Mouse (Mus musculus) lung, embryonic 15.5 days (tissue): ENCODE measurements around the gene AC134908.4. TPM values are rescaled to one million over a fixed set of nuclear protein-coding genes. Genes with fewer than 3 reads are reported as not detected.
A peak's percentile ranks its signal among the peaks of the same experiment; 100 is the strongest.

Source experiments
- ATAC-seq: fragments of 200-750 bp; cut with Nextera tagmentation; 2 replicates; pipeline ENCODE4 v1.8.0; 2017; ENCODE audit warnings: moderate number of reproducible peaks, borderline replicate concordance; ENCODE audit not compliant: low FRiP score, low TSS enrichment; ENCODE audit errors: extremely low read depth
- H3K27ac ChIP-seq: fragments of 300-500 bp; sonication (generic); 2 replicates; pipeline ENCODE4 v1.5.1; 2015; ENCODE audit warnings: moderate library complexity, mild to moderate bottlenecking, inconsistent platforms
- H3K27me3 ChIP-seq: fragments of 300-500 bp; sonication (generic); 2 replicates; pipeline ENCODE4 v1.6.1; 2015; ENCODE audit warnings: inconsistent platforms
- H3K36me3 ChIP-seq: fragments of 300-500 bp; sonication (generic); 2 replicates; pipeline ENCODE4 v1.6.1; 2015; ENCODE audit warnings: inconsistent platforms
- H3K4me1 ChIP-seq: fragments of 300-500 bp; sonication (generic); 2 replicates; pipeline ENCODE4 v1.6.1; 2015; ENCODE audit warnings: inconsistent platforms
- H3K4me2 ChIP-seq: fragments of 300-500 bp; sonication (generic); 2 replicates; pipeline ENCODE4 v1.6.1; 2015; ENCODE audit warnings: inconsistent platforms, mild to moderate bottlenecking, moderate library complexity
- H3K4me3 ChIP-seq: fragments of 300-500 bp; sonication (generic); 2 replicates; pipeline ENCODE4 v1.5.1; 2015; ENCODE audit warnings: mild to moderate bottlenecking, inconsistent platforms
- H3K9ac ChIP-seq: fragments of 300-500 bp; sonication (generic); 2 replicates; pipeline ENCODE4 v1.6.1; 2015; ENCODE audit warnings: inconsistent platforms
- H3K9me3 ChIP-seq: fragments of 300-500 bp; sonication (generic); 2 replicates; pipeline ENCODE4 v1.6.1; 2016; ENCODE audit warnings: inconsistent platforms
- WGBS: fragments of 180-500 bp; shearing (Covaris S2); methylation state at CpG from one replicate; pipeline ENCODE4 v1.1.7; 2015; 5-methylcytosine and 5-hydroxymethylcytosine counted together
- polyA plus RNA-seq: library from polyadenylated mRNA; unstranded; fragments of >200 nt; fragmentation: Nextera tagmentation; extraction: Ambion mirVana; gene quantifications from 2 replicates; pipeline ENCODE4 v1.2.1, GENCODE M21; 2015

AC134908.4 gene
- polyA plus RNA-seq, 1 experiment from 2014 or later, result 0.49 TPM

- Histone ChIP-seq H3K27me3 (no peaks in the 10 kb centered on the region), H3K4me3 (no peak overlapping the region), H3K9me3 (no peaks in the 10 kb centered on the region), H3K27ac (no peak overlapping the region), H3K4me1 (peaks cover 22% of the 10 kb centered on the region), H3K9ac (no peak overlapping the region), H3K36me3 (peaks cover 35% of the 10 kb centered on the region), H3K4me2 (no peak overlapping the region)
- no peak for ATAC-seq
- 68% methylated on average over 6 of the region's 6 CpGs for WGBS
Measured at GRCm38 (mm10) chr17:25781339-25781738, 14.1 kb downstream of the AC134908.4 start.

DNA sequence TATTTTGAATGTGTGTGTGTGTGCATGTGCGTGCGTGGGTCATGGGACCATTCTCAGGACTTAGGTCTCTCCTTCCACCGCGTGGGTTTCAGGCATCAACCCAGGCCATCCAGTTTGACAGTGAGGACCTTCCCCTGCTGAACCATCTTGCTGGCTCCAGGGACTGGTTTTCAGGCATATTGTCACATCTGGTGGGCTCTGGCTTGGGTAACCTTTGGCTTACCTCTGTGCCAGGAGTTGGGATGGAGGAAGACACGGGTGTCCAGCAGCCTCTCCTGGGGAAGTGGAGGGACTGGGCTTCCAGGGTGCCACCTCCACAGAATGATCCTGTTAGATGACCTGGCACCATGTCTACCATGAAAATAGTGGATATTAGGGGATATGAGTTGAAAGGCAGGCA is 17.5 kb downstream of the AC134908.4 start:
- Histone ChIP-seq H3K4me3 (no peak overlapping the region), H3K27me3 (no peaks in the 10 kb centered on the region), H3K9ac (no peak overlapping the region), H3K36me3 (peaks cover 31% of the 10 kb centered on the region), H3K27ac (no peak overlapping the region), H3K4me2 (no peak overlapping the region), H3K9me3 (no peaks in the 10 kb centered on the region), H3K4me1 (peaks cover 8% of the 10 kb centered on the region)
- no peak for ATAC-seq
- WGBS, result 91% methylated on average over 5 of the region's 5 CpGs

DNA sequence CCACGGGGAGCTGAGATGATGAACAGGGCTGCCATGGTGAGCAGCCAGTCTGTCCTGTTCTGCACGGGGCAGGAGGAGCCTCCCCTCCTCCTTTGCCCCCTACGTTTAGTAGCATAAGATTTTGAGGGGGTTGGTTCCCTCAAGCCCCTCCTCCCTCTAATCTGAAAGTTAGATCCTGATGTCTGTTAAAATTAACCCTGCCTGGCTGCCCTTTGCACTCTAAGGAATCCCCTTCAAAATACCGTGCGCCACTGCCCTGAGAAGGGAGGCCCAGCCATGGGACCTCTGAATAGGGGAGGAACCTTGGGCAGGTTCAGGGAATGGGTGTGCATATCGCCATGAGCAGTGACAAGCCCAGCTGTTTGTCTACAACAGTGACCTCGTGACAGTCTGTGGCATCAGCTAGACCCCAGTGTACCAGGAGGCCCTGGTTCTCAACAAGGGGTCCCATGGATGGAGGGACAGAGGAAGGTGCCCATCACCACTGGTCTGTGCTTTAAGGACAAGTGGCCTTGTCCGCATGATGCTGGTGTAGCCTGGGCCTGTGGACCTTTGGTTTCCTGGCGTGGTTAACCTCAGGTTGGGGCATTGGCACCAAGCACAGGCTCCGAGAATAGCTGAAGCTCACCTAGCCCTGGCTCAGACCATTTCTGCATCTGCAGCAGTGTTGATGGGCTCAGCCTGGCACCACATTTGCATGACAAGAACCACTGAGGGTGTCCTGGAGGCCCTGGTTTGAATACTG is 20.0 kb downstream of the AC134908.4 start:
- no peak for ATAC-seq
- Histone ChIP-seq H3K4me3 (no peak overlapping the region), H3K9ac (no peak overlapping the region), H3K4me2 (no peak overlapping the region), H3K27ac (no peak overlapping the region), H3K4me1 (peaks cover 8% of the 10 kb centered on the region), H3K36me3 (peaks cover 11% of the 10 kb centered on the region; the same call in 1 of the 2 replicates), H3K9me3 (no peaks in the 10 kb centered on the region), H3K27me3 (no peaks in the 10 kb centered on the region)
- WGBS, result 72% methylated on average over 10 of the region's 10 CpGs

- Histone ChIP-seq H3K4me1 (peaks cover 8% of the 10 kb centered on the region), H3K36me3 (peaks cover under 1% of the 10 kb centered on the region; the same call in 1 of the 2 replicates), H3K9me3 (no peaks in the 10 kb centered on the region), H3K4me2 (peak within 1 kb of the TSS; percentile 75), H3K27ac (0 out of 2 replicates have a peak within 1 kb of the TSS, but pooled peaks have one; percentile 6), H3K9ac (peak within 1 kb of the TSS; percentile 86), H3K27me3 (no peaks in the 10 kb centered on the region), H3K4me3 (peak within 1 kb of the TSS; percentile 69)
- ATAC-seq, result peak; percentile 85
- WGBS, result under 1% methylated on average over 37 of the region's 37 CpGs
Measured at GRCm38 (mm10) chr17:25773549-25774120, 21.8 kb downstream of the AC134908.4 start, which contains the start of gene Narfl. Narfl (plus strand) TSS chr17:25773776.

DNA sequence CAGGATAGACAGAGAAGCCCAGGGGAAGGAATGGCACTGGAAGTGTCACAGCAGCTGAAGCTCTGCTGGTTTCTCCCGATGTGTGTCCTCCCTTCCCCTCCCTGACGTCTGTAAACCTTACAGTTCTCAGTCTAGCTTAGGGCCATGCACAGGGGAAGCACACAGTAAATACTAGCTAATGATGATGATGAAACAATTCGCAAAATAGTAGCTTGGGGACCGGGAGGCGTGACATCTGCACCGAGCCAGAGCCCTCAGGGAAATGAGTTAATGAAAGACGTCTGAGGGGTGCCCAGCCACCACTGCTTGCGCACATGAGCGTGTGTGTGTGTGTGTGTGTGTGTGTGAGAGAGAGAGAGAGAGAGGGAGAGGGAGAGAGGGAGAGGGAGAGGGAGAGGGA is 26.1 kb downstream of the AC134908.4 start:
- 55% methylated on average over 9 of the region's 9 CpGs for WGBS
- Histone ChIP-seq H3K4me2 (no peak overlapping the region), H3K36me3 (no peaks in the 10 kb centered on the region), H3K9ac (no peak overlapping the region), H3K27ac (no peak overlapping the region), H3K27me3 (no peaks in the 10 kb centered on the region), H3K4me1 (peaks cover 5% of the 10 kb centered on the region), H3K4me3 (no peak overlapping the region), H3K9me3 (no peaks in the 10 kb centered on the region)
- no peak for ATAC-seq

DNA sequence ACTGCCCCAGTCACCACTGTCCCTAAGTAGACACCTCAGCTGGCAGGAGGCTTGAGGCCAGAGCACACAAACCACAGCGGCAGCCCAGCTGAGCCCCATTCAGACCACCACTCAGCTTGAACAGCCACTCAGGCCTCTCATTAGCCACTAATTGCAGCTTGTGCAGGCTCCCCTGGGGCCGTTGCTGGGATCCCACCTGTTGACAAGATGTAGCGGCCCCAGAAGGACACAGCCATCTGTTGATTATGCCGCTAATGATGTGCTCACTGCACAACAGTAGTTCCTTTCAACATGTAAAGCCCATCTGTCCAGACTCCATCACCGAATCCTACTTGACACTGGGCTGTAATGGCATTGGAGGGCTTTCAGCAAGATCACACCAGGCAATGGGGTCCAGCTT is 29.6 kb downstream of the AC134908.4 start:
- WGBS, result 56% methylated on average over 5 of the region's 5 CpGs
- no peak for ATAC-seq
- Histone ChIP-seq H3K4me3 (no peak overlapping the region), H3K27me3 (no peaks in the 10 kb centered on the region), H3K36me3 (no peaks in the 10 kb centered on the region), H3K4me1 (no peaks in the 10 kb centered on the region), H3K27ac (no peak overlapping the region), H3K4me2 (no peak overlapping the region), H3K9me3 (no peaks in the 10 kb centered on the region), H3K9ac (no peak overlapping the region)

DNA sequence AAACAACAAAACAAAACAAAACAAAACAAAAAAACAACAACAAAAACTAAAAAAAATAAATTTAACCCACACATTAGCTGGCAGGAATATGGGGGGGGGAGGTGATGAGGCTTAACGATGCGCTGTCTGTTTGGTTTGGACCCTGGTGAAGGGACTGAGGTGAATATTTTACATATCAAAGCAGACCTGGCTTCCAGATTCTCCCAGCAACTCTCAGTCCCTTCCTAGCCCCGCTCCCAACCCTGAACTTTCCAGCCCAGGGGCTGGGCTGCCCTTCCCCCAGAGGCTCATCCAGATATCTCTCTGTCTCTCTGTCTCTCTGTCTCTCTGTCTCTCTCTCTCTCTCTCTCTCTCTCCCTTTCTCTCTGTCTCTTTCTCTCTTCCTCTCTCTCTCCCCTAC is 32.9 kb downstream of the AC134908.4 start:
- H3K36me3 ChIP-seq, result no peaks in the 10 kb centered on the region
- no peak overlapping the region for H3K9ac ChIP-seq
- no peaks in the 10 kb centered on the region for H3K4me1 ChIP-seq
- WGBS, result 33% methylated on average over 3 of the region's 3 CpGs
- no peak for ATAC-seq
- no peak overlapping the region for H3K4me3 ChIP-seq
- no peak overlapping the region for H3K27ac ChIP-seq
- H3K27me3 ChIP-seq, result no peaks in the 10 kb centered on the region
- H3K9me3 ChIP-seq, result no peaks in the 10 kb centered on the region
- H3K4me2 ChIP-seq, result no peak overlapping the region

DNA sequence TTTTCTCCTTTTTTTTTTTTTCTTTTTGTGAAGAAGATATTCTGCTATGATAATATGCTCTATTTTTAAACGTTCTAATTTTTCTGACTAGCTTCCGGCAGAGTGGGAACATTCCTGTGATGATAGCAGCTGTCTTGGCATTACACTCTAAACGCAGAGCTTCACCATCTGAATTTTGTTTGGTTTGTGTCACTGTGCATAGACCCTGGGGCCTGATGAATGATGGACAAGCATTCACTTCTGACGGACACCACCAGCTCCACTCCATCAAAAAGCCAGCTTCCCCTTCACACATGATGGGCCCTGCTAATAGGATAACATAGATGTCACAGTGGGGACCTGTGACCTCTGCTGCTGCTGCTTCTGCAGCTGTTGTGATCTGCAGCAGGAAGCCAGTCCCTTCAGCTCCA is 33.9 kb downstream of the AC134908.4 start:
- no peak for ATAC-seq
- no peak overlapping the region for H3K4me2 ChIP-seq
- H3K4me1 ChIP-seq, result 0 out of 2 replicates have a peak, but pooled peaks cover 2% of the 10 kb centered on the region
- H3K9ac ChIP-seq, result no peak overlapping the region
- H3K9me3 ChIP-seq, result no peaks in the 10 kb centered on the region
- no peak overlapping the region for H3K27ac ChIP-seq
- H3K36me3 ChIP-seq, result no peaks in the 10 kb centered on the region
- H3K4me3 ChIP-seq, result no peak overlapping the region
- no peaks in the 10 kb centered on the region for H3K27me3 ChIP-seq
- WGBS, result 23% methylated on average over 4 of the region's 4 CpGs

GRCm38 (mm10) chr17:25760148-25760547 is 35.3 kb downstream of the AC134908.4 start:
- ATAC-seq, result no peak
- no peaks in the 10 kb centered on the region for H3K27me3 ChIP-seq
- 59% methylated on average over 8 of the region's 8 CpGs for WGBS
- no peak overlapping the region for H3K4me3 ChIP-seq
- H3K9ac ChIP-seq, result no peak overlapping the region
- peaks cover 16% of the 10 kb centered on the region; the same call in 1 of the 2 replicates for H3K4me1 ChIP-seq
- H3K4me2 ChIP-seq, result no peak overlapping the region
- no peaks in the 10 kb centered on the region for H3K36me3 ChIP-seq
- no peak overlapping the region for H3K27ac ChIP-seq
- no peaks in the 10 kb centered on the region for H3K9me3 ChIP-seq

GRCm38 (mm10) chr17:25757691-25758090 is 37.8 kb downstream of the AC134908.4 start:
- peaks cover 19% of the 10 kb centered on the region; the same call in 1 of the 2 replicates for H3K4me1 ChIP-seq
- no peaks in the 10 kb centered on the region for H3K9me3 ChIP-seq
- no peaks in the 10 kb centered on the region for H3K27me3 ChIP-seq
- H3K36me3 ChIP-seq, result no peaks in the 10 kb centered on the region
- no peak overlapping the region for H3K4me3 ChIP-seq
- 37% methylated on average over 3 of the region's 3 CpGs for WGBS
- H3K4me2 ChIP-seq, result no peak overlapping the region
- ATAC-seq, result no peak
- H3K27ac ChIP-seq, result 0 out of 2 replicates have a peak overlapping the region, but pooled peaks have one; percentile 56
- no peak overlapping the region for H3K9ac ChIP-seq

DNA sequence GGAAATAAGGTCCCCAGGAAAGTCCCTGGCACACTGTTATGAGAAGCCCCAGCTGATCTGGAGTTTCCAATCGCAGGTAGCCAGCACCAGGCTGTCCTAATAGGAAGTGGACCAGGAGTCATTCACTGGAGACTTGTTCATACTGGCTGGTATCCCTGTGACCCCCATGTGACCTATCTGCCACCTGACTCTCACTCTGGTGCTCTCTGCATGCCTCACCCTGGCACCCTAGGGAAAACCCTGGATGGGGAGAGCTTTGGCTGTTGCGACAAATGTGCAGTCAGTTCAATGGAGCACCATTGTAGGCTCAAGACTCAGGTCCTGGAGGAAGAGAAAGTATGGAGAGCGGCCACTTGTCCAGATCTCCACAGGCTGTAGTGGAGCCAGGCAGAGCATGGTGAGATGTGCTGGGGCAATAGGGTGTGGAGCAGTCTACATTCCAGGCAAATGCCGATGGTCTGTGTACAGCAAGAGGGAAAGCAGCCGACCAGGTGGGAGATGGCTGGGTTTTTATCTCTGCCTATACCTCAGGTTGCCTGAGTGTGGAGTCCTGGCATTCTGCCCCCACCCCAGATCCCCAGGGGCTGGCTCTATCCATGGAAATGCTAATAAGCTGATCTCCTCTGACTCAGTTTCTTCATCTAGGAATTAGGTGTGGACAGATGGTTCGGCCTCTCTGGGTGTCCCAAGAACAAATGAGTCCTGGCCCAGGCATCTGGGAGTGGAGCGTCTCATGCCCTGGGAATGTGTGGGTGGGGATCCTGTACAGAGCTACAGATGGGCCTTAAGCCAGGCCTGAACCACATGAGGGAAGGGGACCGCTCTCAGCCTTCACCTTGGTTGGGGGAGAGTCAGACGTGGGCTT is 38.8 kb downstream of the AC134908.4 start:
- peak; percentile 43; the same call in 1 of the 2 replicates for ATAC-seq
- H3K4me1 ChIP-seq, result peaks cover 21% of the 10 kb centered on the region
- 62% methylated on average over 9 of the region's 9 CpGs for WGBS

More for the DNA sequence above, 38.8 kb downstream of the AC134908.4 start:
- Histone ChIP-seq H3K9ac (no peak overlapping the region), H3K36me3 (no peaks in the 10 kb centered on the region), H3K4me2 (no peak overlapping the region), H3K27ac (peak overlapping the region; percentile 56), H3K27me3 (no peaks in the 10 kb centered on the region), H3K9me3 (no peaks in the 10 kb centered on the region), H3K4me3 (no peak overlapping the region)
